Mouse (Mus musculus) liver (tissue): ENCODE data around the gene Nkrf.

Source experiments
- DNase-seq: peaks from one replicate; pipeline ENCODE4 v3.0.0-alpha.2; 2020; ENCODE audit warnings: mixed read lengths

The Nkrf gene

DNA sequence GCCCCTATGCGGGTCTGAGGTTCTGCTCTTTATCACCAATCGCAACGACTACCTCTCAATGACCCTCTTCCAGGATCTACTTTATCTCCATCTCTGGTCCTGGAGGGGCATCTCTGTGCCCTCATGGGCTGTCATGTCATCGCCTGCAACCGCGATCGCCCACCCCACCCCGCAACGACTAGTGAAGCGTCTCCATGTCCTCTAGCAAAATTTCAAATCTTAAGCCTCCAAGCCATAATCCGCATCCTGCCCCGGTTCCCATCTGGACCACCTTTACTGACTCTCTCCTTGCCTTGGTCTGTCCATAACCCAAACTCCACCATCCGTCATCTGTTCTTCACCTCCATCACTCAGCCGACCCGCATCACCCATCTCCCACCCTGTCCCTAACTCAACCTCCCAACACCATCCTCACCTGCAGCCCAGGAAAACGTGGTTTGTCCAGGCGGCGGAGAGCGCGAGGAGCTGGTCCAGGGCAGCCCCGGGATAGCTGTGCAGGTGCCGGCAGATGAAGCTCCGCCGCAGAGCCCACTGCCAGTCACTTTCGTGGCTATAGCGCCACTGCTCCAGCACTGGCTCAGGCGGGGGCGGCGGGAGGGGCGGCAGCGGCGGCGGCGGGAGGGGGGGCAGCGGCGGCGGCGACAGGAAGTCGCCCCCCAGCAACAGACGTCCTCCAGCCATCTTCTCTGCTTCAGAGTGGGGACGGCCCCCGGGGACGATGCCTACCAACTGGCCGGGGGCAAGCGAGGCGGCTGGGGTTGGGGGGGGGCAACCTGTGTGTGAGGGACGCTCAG lies at the start of gene Nkrf:
Nkrf (minus strand) TSS at position 579 of the 794 bp plus-strand sequence.
- DNase-seq, result peak; percentile 53

GRCm38 (mm10) chrX:36941106-36941505 lies 38.4 kb upstream of the Nkrf start:
- no peak for DNase-seq

DNA sequence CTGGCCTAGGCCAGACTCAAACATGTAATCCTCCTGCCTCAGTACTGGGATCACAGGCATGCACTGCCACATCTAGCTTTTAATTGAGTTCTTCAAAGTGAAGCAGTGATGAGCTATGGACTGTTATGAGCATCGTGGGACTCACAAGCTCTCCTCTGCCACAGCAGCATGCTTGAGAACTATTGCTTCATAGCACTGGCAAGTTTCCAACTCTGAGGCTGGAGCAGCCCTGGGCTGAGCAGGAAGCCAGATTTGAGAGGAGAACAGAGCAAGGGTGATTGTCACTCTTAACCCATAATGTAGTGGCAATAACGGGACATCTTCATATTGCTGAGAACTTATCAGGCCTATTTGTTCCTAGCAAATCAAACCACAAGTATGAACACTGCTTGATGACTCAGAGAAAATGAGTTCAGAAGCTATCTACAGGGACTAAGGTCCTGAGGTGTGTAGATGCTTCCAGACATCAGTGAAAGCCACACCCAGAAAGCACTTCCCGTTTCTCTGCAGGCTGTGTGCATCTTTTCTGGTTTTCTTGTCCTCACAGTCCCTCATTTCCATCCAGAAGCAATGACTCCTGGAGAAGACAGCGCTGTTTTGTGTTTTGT lies 37.2 kb upstream of the Nkrf start:
- DNase-seq, result peak; percentile 10

DNA sequence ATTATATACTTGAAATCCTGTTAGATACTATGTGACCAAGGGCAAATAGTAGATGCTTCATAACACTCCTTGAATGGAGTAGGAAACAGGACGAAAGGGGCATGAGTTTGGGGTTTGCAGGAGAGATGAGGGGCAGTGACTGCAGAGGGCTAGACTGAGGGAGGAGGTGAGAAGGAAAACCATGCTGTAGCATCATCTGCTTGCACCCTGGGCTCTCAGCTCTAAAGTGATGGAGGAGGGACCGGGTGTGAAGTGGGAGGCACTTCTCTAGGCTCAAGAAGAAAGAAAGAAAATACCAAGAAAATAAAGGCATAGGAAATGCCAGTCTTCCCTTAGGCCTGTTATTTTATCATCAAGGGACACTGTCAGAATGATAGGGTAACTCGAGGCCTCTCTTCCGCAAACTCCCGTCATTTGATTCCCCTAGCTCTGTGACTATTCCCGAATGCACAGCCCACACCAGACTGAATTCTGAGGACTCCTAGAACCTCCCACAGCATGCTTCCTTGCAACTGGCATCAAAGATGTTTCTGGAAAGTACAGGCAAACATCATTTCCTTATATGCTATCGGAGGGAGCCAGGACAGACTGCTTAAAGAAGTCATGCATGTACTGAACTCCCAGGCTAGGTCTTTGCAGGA lies 32.7 kb upstream of the Nkrf start:
- DNase-seq, result no peak

- DNase-seq, result no peak
Measured at GRCm38 (mm10) chrX:36930574-36930973, 27.9 kb upstream of the Nkrf start.

GRCm38 (mm10) chrX:36929694-36930093 lies 27.0 kb upstream of the Nkrf start:
- DNase-seq, result no peak

DNA sequence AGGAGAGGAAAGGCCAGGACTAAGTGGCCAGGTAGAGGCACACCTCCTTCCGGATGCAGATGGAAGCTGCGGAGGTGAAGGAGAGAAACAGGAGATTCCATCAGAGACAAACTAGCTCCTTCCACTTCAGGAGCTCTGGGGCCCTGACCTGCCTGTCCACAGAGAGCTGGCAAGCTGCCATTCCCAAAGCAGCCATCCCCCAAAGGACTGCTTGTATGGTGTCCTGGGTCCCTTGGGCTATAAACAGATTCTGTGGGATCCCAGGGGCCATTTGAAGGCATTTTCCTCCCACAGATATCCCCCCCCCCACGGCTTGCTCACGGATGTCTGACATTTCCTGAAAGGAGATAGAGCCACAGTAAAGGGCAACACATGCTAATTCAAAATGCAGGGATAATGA lies 26.1 kb upstream of the Nkrf start:
- no peak for DNase-seq

GRCm38 (mm10) chrX:36921346-36921745 lies 18.6 kb upstream of the Nkrf start:
- no peak for DNase-seq

GRCm38 (mm10) chrX:36917749-36918148 lies 15.1 kb upstream of the Nkrf start:
- DNase-seq, result no peak

DNA sequence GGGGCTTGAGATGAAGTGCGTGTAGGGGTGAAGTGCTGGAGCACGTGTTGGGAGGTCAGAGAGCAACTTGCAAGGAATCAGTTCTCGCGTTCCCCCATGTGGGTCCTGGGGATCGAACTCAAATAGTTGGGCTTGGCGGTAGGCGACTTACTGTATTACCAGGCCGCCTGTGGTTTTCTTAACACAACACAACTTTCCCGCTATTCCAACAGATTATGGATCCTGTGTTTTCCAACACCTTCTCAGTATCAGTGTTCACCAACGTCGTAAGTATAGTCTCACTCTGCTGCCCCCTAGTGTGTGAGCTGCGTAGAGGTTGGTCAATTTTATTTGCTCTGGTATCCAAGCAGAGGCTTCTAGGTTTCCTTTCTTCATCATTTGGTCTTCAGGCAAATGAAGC lies 8.6 kb upstream of the Nkrf start:
- DNase-seq, result peak; percentile 55

DNA sequence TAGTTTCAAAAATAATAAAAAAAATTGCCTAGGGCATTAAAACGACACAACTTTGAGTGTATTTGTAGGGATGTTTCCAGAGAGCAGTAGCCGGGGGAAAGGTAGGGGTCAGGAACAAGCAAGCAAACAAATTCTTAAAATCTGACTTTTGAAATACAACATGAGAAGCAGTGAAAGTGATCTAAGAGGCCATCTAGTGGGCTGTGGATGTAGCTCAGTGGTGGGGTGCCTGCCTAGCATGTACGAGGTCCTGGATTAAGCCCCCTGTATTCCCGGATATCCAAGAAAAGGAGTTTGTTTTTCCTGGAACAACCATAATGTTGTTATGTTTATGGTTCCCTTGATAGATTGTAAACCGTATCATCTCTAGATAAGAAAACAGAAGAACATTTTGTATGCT lies 3.8 kb upstream of the Nkrf start:
- DNase-seq, result no peak

- peak; percentile 90 for DNase-seq
Measured at GRCm38 (mm10) chrX:36903115-36903768, 543 bp upstream of the Nkrf start.

DNA sequence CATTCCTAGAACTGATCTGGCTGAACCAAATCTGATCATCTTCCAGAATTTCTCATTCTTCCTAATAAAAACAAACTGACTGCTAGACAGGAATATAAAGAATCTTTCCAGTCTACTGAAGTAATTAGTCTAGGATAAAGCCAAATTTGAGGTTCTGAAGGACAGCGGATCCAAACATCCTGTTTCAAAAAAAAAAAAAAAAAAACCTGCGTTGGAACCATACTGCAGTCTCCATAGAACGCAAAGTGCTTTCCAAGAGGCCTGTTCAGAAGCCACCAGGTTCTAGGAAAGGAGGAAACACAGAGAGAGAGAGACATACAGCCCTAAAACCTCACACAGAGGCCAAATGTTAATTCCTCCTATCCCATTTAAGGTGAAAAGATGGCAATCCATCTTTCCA lies 1.0 kb downstream of the Nkrf start:
- no peak for DNase-seq

- peak; percentile 9 for DNase-seq
Measured at GRCm38 (mm10) chrX:36898931-36899330, 3.8 kb downstream of the Nkrf start.

- DNase-seq, result peak; percentile 19
Measured at GRCm38 (mm10) chrX:36884719-36885118, 18.0 kb downstream of the Nkrf start.

GRCm38 (mm10) chrX:36874704-36875128 lies 28.0 kb downstream of the Nkrf start:
- peak; percentile 19 for DNase-seq

DNA sequence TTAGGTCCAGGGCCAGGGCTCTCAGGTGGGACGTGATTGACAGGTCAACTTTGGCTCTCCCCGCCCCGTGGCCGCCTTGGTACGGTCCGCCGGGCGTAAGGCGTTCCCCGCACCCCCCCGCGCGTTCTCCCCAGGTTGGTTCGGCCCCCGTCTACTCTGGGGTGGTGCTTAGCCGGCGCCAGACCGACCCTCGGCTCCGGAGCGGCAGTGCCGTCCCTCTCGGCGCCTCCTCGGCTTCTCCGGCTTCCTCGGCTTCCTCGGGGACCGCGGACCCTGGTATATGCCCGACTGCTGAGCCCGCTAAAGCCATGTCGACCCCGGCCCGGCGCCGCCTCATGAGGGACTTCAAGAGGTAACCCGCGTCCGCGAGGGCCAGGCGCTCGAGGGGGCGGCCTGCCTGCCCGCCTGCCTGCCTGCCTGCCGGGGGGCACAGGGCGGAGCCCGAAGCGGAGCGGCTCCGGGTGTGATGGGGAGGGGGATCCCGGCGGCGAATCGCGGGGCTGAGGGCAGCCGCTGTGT lies 28.5 kb downstream of the Nkrf start:
- DNase-seq, result peak; percentile 93

DNA sequence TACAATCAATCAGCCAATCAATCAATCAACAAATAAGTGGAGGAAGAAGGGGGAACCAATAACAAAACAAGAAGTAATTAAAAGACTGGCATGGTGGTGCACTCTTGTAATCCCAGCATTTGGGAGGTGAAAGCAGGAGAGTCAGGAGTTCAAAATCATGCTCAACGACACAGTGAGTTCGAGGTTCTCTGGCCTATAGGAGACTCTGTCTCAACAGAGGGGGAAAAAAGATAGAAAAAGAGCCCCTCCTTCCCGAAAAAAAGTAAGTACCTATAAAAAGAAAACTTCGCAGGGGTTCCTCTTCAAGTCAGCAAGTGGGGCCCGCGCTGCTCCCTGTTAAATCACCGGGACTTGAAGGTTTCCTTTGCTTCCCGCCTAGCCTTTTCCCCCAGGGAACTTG lies 28.9 kb downstream of the Nkrf start, which contains the start of the genes Ube2a and C330007P06Rik:
Ube2a (plus strand) TSS at position 136 of the 400 bp plus-strand sequence.
C330007P06Rik (minus strand) TSS at position 347 of the 400 bp plus-strand sequence.
- no peak for DNase-seq

DNA sequence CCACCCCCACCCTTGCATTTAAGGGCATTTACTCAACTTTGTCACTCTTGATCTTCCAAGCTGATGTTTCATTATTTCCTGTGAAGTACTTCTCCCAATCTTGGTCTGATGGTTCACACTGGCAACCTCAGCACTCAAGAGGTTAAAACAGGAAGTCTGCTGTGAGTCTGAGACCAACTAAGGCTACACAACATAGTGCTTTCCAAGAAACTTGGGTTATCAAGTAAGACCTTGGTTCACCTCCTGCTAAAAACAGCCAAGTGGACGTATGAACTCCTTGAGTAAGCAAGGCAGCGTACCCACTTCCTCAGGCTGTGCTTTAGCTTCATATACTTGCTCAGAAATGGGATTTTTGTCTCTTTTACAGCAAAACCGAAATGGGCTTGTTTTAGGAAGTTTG lies 32.3 kb downstream of the Nkrf start:
- DNase-seq, result no peak

GRCm38 (mm10) chrX:36864609-36865328 lies 37.9 kb downstream of the Nkrf start:
- no peak for DNase-seq

- DNase-seq, result peak; percentile 83
Measured at GRCm38 (mm10) chrX:36863766-36864608, 38.7 kb downstream of the Nkrf start.
